Mouse (Mus musculus) embryonic facial prominence, embryonic 13.5 days (tissue): ENCODE measurements at regions not wholly inside any gene's neighbourhood (a gene's known extent, or its start where the extent isn't known, plus 50 kb on each side); places are given as distances from the start of the nearest gene placed in this dataset.

ENCODE experiments used
- ATAC-seq: fragments of 200-750 bp; cut with Nextera tagmentation; 2 replicates; pipeline ENCODE4 v1.8.0; 2017; ENCODE audit warnings: low read depth; ENCODE audit not compliant: insufficient number of reproducible peaks, insufficient read depth, low FRiP score, low TSS enrichment
- H3K27ac ChIP-seq: fragments of 300-500 bp; sonication (generic); 2 replicates; pipeline ENCODE4 v1.5.1; 2015; ENCODE audit warnings: moderate library complexity, mild to moderate bottlenecking, inconsistent platforms
- H3K27me3 ChIP-seq: fragments of 300-500 bp; sonication (generic); 2 replicates; pipeline ENCODE4 v1.6.1; 2015; ENCODE audit warnings: mild to moderate bottlenecking, inconsistent platforms
- H3K36me3 ChIP-seq: fragments of 300-500 bp; sonication (generic); 2 replicates; pipeline ENCODE4 v1.6.1; 2015; ENCODE audit warnings: mild to moderate bottlenecking, inconsistent platforms
- H3K4me1 ChIP-seq: fragments of 300-500 bp; sonication (generic); 2 replicates; pipeline ENCODE4 v1.6.1; 2015; ENCODE audit warnings: inconsistent platforms
- H3K4me2 ChIP-seq: fragments of 300-500 bp; sonication (generic); 2 replicates; pipeline ENCODE4 v1.6.1; 2015; ENCODE audit warnings: moderate library complexity, mild to moderate bottlenecking, inconsistent platforms
- H3K4me3 ChIP-seq: fragments of 300-500 bp; sonication (generic); 2 replicates; pipeline ENCODE4 v1.5.1; 2015; ENCODE audit warnings: mild to moderate bottlenecking, inconsistent platforms
- H3K9ac ChIP-seq: fragments of 300-500 bp; sonication (generic); 2 replicates; pipeline ENCODE4 v1.6.1; 2015; ENCODE audit warnings: mild to moderate bottlenecking, inconsistent platforms
- H3K9me3 ChIP-seq: fragments of 300-500 bp; sonication (generic); 2 replicates; pipeline ENCODE4 v1.6.1; 2016; ENCODE audit warnings: inconsistent platforms
- WGBS: fragments of 180-500 bp; shearing (Covaris S2); methylation state at CpG from one replicate; pipeline ENCODE4 v1.1.7; 2015; ENCODE audit warnings: mixed read lengths; 5-methylcytosine and 5-hydroxymethylcytosine counted together

- Histone ChIP-seq H3K9ac (no peak overlapping the region), H3K27me3 (no peaks in the 10 kb centered on the region), H3K9me3 (no peaks in the 10 kb centered on the region), H3K4me2 (no peak overlapping the region), H3K4me3 (no peak overlapping the region), H3K36me3 (no peaks in the 10 kb centered on the region), H3K4me1 (no peaks in the 10 kb centered on the region), H3K27ac (no peak overlapping the region)
- no peak for ATAC-seq
- 66% methylated on average over 4 of the region's 4 CpGs for WGBS
Measured at GRCm38 (mm10) chr15:42311166-42311565, 2177.0 kb downstream of the 9330182O14Rik start.

GRCm38 (mm10) chr15:42320349-42320748, 2186.2 kb downstream of the 9330182O14Rik start:
- no peak overlapping the region for H3K4me3 ChIP-seq
- no peak overlapping the region for H3K9ac ChIP-seq
- 85% methylated on average over 1 of the region's 1 CpGs for WGBS
- no peak overlapping the region for H3K4me2 ChIP-seq
- no peaks in the 10 kb centered on the region for H3K27me3 ChIP-seq
- no peaks in the 10 kb centered on the region for H3K36me3 ChIP-seq
- H3K27ac ChIP-seq, result no peak overlapping the region
- no peaks in the 10 kb centered on the region for H3K4me1 ChIP-seq
- no peak for ATAC-seq
- H3K9me3 ChIP-seq, result no peaks in the 10 kb centered on the region

- Histone ChIP-seq H3K4me1 (no peaks in the 10 kb centered on the region), H3K36me3 (no peaks in the 10 kb centered on the region), H3K9me3 (no peaks in the 10 kb centered on the region), H3K9ac (no peak overlapping the region), H3K27ac (no peak overlapping the region), H3K27me3 (no peaks in the 10 kb centered on the region), H3K4me3 (no peak overlapping the region), H3K4me2 (no peak overlapping the region)
- WGBS, result 76% methylated on average over 1 of the region's 1 CpGs
- ATAC-seq, result no peak
Measured at GRCm38 (mm10) chr15:42322940-42323339, 2188.8 kb downstream of the 9330182O14Rik start.

- Histone ChIP-seq H3K27ac (no peak overlapping the region), H3K9me3 (no peaks in the 10 kb centered on the region), H3K27me3 (no peaks in the 10 kb centered on the region), H3K4me1 (no peaks in the 10 kb centered on the region), H3K36me3 (no peaks in the 10 kb centered on the region), H3K4me3 (no peak overlapping the region), H3K4me2 (no peak overlapping the region), H3K9ac (no peak overlapping the region)
- no peak for ATAC-seq
- 68% methylated on average over 4 of the region's 4 CpGs for WGBS
Measured at GRCm38 (mm10) chr15:42325221-42325620, 2191.1 kb downstream of the 9330182O14Rik start.

GRCm38 (mm10) chr15:42328535-42328934, 2194.4 kb downstream of the 9330182O14Rik start:
- Histone ChIP-seq H3K36me3 (no peaks in the 10 kb centered on the region), H3K9ac (no peak overlapping the region), H3K9me3 (no peaks in the 10 kb centered on the region), H3K4me3 (no peak overlapping the region), H3K4me1 (no peaks in the 10 kb centered on the region), H3K27me3 (no peaks in the 10 kb centered on the region), H3K4me2 (no peak overlapping the region), H3K27ac (no peak overlapping the region)
- no peak for ATAC-seq
- 87% methylated on average over 6 of the region's 6 CpGs for WGBS

GRCm38 (mm10) chr15:42329742-42330141, 2195.6 kb downstream of the 9330182O14Rik start:
- 73% methylated on average over 4 of the region's 4 CpGs for WGBS
- Histone ChIP-seq H3K4me1 (no peaks in the 10 kb centered on the region), H3K9me3 (no peaks in the 10 kb centered on the region), H3K27me3 (no peaks in the 10 kb centered on the region), H3K27ac (no peak overlapping the region), H3K4me3 (no peak overlapping the region), H3K36me3 (no peaks in the 10 kb centered on the region), H3K4me2 (no peak overlapping the region), H3K9ac (no peak overlapping the region)
- no peak for ATAC-seq

GRCm38 (mm10) chr15:42333642-42334041, 2199.5 kb downstream of the 9330182O14Rik start:
- WGBS, result 87% methylated on average over 6 of the region's 6 CpGs
- H3K27me3 ChIP-seq, result no peaks in the 10 kb centered on the region
- no peaks in the 10 kb centered on the region for H3K9me3 ChIP-seq
- H3K4me2 ChIP-seq, result no peak overlapping the region
- H3K36me3 ChIP-seq, result no peaks in the 10 kb centered on the region
- H3K4me1 ChIP-seq, result no peaks in the 10 kb centered on the region
- no peak overlapping the region for H3K27ac ChIP-seq
- H3K9ac ChIP-seq, result no peak overlapping the region
- no peak for ATAC-seq
- no peak overlapping the region for H3K4me3 ChIP-seq

GRCm38 (mm10) chr15:42346131-42346530, 2212.0 kb downstream of the 9330182O14Rik start:
- no peak overlapping the region for H3K4me2 ChIP-seq
- H3K4me3 ChIP-seq, result no peak overlapping the region
- H3K4me1 ChIP-seq, result no peaks in the 10 kb centered on the region
- H3K9ac ChIP-seq, result no peak overlapping the region
- H3K27me3 ChIP-seq, result no peaks in the 10 kb centered on the region
- ATAC-seq, result no peak
- H3K27ac ChIP-seq, result no peak overlapping the region
- peaks cover 2% of the 10 kb centered on the region; the same call in 1 of the 2 replicates for H3K9me3 ChIP-seq
- 88% methylated on average over 3 of the region's 3 CpGs for WGBS
- H3K36me3 ChIP-seq, result no peaks in the 10 kb centered on the region

- Histone ChIP-seq H3K27ac (no peak overlapping the region), H3K4me3 (no peak overlapping the region), H3K4me2 (no peak overlapping the region), H3K9ac (no peak overlapping the region), H3K4me1 (peaks cover 4% of the 10 kb centered on the region; the same call in 1 of the 2 replicates), H3K27me3 (no peaks in the 10 kb centered on the region), H3K9me3 (no peaks in the 10 kb centered on the region), H3K36me3 (no peaks in the 10 kb centered on the region)
- ATAC-seq, result no peak
Measured at GRCm38 (mm10) chr15:42361871-42362270, 2227.7 kb downstream of the 9330182O14Rik start.

GRCm38 (mm10) chr15:42364979-42365378, 2230.8 kb downstream of the 9330182O14Rik start:
- no peaks in the 10 kb centered on the region for H3K27me3 ChIP-seq
- no peak overlapping the region for H3K4me2 ChIP-seq
- H3K36me3 ChIP-seq, result no peaks in the 10 kb centered on the region
- no peaks in the 10 kb centered on the region for H3K9me3 ChIP-seq
- no peak overlapping the region for H3K27ac ChIP-seq
- 91% methylated on average over 1 of the region's 1 CpGs for WGBS
- no peak overlapping the region for H3K9ac ChIP-seq
- H3K4me3 ChIP-seq, result no peak overlapping the region
- H3K4me1 ChIP-seq, result peaks cover 5% of the 10 kb centered on the region; the same call in 1 of the 2 replicates
- ATAC-seq, result no peak

- 21% methylated on average over 3 of the region's 3 CpGs for WGBS
- H3K9me3 ChIP-seq, result no peaks in the 10 kb centered on the region
- H3K9ac ChIP-seq, result no peak overlapping the region
- H3K4me2 ChIP-seq, result no peak overlapping the region
- H3K36me3 ChIP-seq, result no peaks in the 10 kb centered on the region
- H3K4me3 ChIP-seq, result no peak overlapping the region
- H3K27ac ChIP-seq, result no peak overlapping the region
- ATAC-seq, result no peak
- peaks cover 5% of the 10 kb centered on the region; the same call in 1 of the 2 replicates for H3K4me1 ChIP-seq
- no peaks in the 10 kb centered on the region for H3K27me3 ChIP-seq
Measured at GRCm38 (mm10) chr15:42366796-42367195, 2232.6 kb downstream of the 9330182O14Rik start.

- Histone ChIP-seq H3K4me3 (no peak overlapping the region), H3K27me3 (no peaks in the 10 kb centered on the region), H3K4me1 (peaks cover 10% of the 10 kb centered on the region; the same call in 1 of the 2 replicates), H3K9me3 (no peaks in the 10 kb centered on the region), H3K27ac (no peak overlapping the region), H3K9ac (no peak overlapping the region), H3K36me3 (no peaks in the 10 kb centered on the region), H3K4me2 (no peak overlapping the region)
- ATAC-seq, result no peak
Measured at GRCm38 (mm10) chr15:42369603-42370002, 2235.4 kb downstream of the 9330182O14Rik start.

- no peak overlapping the region for H3K4me2 ChIP-seq
- H3K9ac ChIP-seq, result no peak overlapping the region
- no peak overlapping the region for H3K27ac ChIP-seq
- H3K36me3 ChIP-seq, result no peaks in the 10 kb centered on the region
- H3K27me3 ChIP-seq, result no peaks in the 10 kb centered on the region
- ATAC-seq, result no peak; the same call in 1 of the 2 replicates
- H3K4me1 ChIP-seq, result peaks cover 10% of the 10 kb centered on the region; the same call in 1 of the 2 replicates
- no peak overlapping the region for H3K4me3 ChIP-seq
- H3K9me3 ChIP-seq, result no peaks in the 10 kb centered on the region
- 45% methylated on average over 1 of the region's 1 CpGs for WGBS
Measured at GRCm38 (mm10) chr15:42370044-42370443, 2235.9 kb downstream of the 9330182O14Rik start.
